Mouse (Mus musculus) spleen, postnatal 36 days (tissue): ENCODE measurements around the gene Blcap.
"Not testable (repeated sequence)": the region's sequence is repeated elsewhere in the genome, so short reads cannot be mapped to it uniquely, and the experiment has no call there.

ENCODE experiments used
- DNase-seq, 2 experiments: peaks; one replicate each; pipeline ENCODE4 v3.0.0; 2022; ENCODE audit warnings: low spot score in 2 of 2, mixed read lengths in 1 of 2

Gene Blcap

GRCm38 (mm10) chr2:157571224-157571832 is at the start of gene Blcap:
Blcap (minus strand) TSS chr2:157571274.
- peak in 1 of 2 experiments; percentile 14 for DNase-seq

- no peak for DNase-seq
Measured at GRCm38 (mm10) chr2:157618393-157618792, 47.3 kb upstream of the Blcap start.

GRCm38 (mm10) chr2:157613997-157614396 is 42.9 kb upstream of the Blcap start:
- peak; percentile 43 to 59 for DNase-seq

- DNase-seq = no peak
Measured at GRCm38 (mm10) chr2:157611735-157612134, 40.7 kb upstream of the Blcap start.

- no peak for DNase-seq
Measured at GRCm38 (mm10) chr2:157607542-157608236, 36.6 kb upstream of the Blcap start.

- DNase-seq = peak; percentile 52 to 57
Measured at GRCm38 (mm10) chr2:157605025-157605675, 34.1 kb upstream of the Blcap start.

GRCm38 (mm10) chr2:157601435-157601839 is 30.4 kb upstream of the Blcap start:
- DNase-seq = no peak

GRCm38 (mm10) chr2:157596876-157597566 is 25.9 kb upstream of the Blcap start:
- no peak for DNase-seq

- not testable (repeated sequence) for DNase-seq
Measured at GRCm38 (mm10) chr2:157585351-157585750, 14.3 kb upstream of the Blcap start.

GRCm38 (mm10) chr2:157572786-157573185 is 1.7 kb upstream of the Blcap start:
- no peak for DNase-seq

GRCm38 (mm10) chr2:157569796-157570485 is 1.1 kb downstream of the Blcap start:
- DNase-seq = no peak

- no peak for DNase-seq
Measured at GRCm38 (mm10) chr2:157568881-157569280, 2.2 kb downstream of the Blcap start.

GRCm38 (mm10) chr2:157567235-157567961 is 3.7 kb downstream of the Blcap start:
- no peak for DNase-seq

GRCm38 (mm10) chr2:157566260-157566952 is 4.7 kb downstream of the Blcap start:
- peak; percentile 80 to 81 for DNase-seq

- no peak for DNase-seq
Measured at GRCm38 (mm10) chr2:157565898-157566259, 5.2 kb downstream of the Blcap start.

GRCm38 (mm10) chr2:157565446-157565845 is 5.6 kb downstream of the Blcap start:
- DNase-seq = no peak

GRCm38 (mm10) chr2:157564723-157565122 is 6.4 kb downstream of the Blcap start:
- DNase-seq = no peak

GRCm38 (mm10) chr2:157563031-157563430 is 8.0 kb downstream of the Blcap start:
- no peak for DNase-seq

GRCm38 (mm10) chr2:157561165-157561836 is 9.8 kb downstream of the Blcap start:
- DNase-seq = peak; percentile 15 to 20

GRCm38 (mm10) chr2:157560302-157560701 is 10.8 kb downstream of the Blcap start:
- no peak for DNase-seq
